Mouse (Mus musculus): ENCODE data around the gene Gpr153. TPM values are rescaled to one million over a fixed set of nuclear protein-coding genes. Genes with fewer than 3 reads are reported as not detected.

Gpr153 gene
- polyA plus RNA-seq, 1 experiment = not detected

DNA sequence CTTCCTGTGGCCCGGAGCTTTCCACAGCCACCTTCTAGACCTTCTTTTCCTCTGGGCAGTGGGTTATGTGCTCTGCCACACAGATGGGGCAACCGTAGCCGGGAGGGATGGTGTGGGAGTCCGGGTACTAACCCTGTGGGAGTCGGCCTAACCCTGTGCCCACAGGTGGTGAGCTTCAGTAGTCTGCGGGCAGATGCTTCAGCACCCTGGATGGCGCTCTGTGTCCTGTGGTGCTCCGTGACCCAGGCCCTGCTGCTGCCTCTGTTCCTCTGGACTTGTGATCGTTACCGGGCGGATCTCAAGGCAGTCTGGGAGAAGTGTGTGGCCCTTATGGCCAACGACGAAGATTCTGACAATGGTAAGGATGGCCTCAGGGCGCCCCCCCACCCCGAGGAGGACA lies 7.6 kb downstream of the Gpr153 start:
- no peak for TF ChIP-seq POLR2A (IDR thresholded peaks at IDR 0.05; ENCODE audit: insufficient read depth, low read depth, low read length)
- no peak for TF ChIP-seq CTCF (IDR thresholded peaks at IDR 0.05; ENCODE audit: insufficient read depth, low read depth, low read length)

DNA sequence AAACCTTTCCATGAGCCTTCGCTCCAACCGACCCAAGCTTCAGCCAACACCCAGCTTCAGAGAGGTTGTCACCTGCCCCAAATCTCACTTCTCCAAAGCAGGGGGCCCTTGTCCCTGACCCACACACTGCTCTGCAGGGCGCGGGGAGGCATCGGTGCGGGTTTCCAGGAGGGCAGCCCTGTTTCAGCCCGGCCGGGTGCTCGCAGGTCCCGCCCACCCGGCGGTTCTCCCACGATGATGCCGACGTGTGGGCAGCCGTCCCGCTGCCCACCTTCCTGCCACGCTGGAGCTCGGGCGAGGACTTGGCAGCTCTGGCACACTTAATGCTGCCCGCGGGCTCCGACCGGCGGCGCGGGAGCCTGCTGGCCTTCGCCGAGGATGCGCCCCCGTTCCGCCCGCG lies 8.7 kb downstream of the Gpr153 start:
- H3K4me1 ChIP-seq (ENCODE audit: control insufficient read depth, insufficient read depth, low read length) = peaks cover 47% of the 10 kb centered on the region
- H3K27ac ChIP-seq (ENCODE audit: insufficient read depth, low read depth, low read length) = no peak overlapping the region
- TF ChIP-seq POLR2A (IDR thresholded peaks at IDR 0.05; ENCODE audit: insufficient read depth, low read depth, low read length) (no peak), CTCF (IDR thresholded peaks at IDR 0.05; ENCODE audit: insufficient read depth, low read depth, low read length) (no peak)
- H3K4me3 ChIP-seq (ENCODE audit: insufficient read depth, low read depth, low read length) = peak overlapping the region; percentile 30
- WGBS = 17% methylated on average over 34 of the region's 34 CpGs

More for the DNA sequence above, 7.6 kb downstream of the Gpr153 start:
- Histone ChIP-seq H3K4me1 (ENCODE audit: control insufficient read depth, insufficient read depth, low read length) (peaks cover 40% of the 10 kb centered on the region), H3K4me3 (ENCODE audit: insufficient read depth, low read depth, low read length) (no peak overlapping the region), H3K27ac (ENCODE audit: insufficient read depth, low read depth, low read length) (no peak overlapping the region)
- WGBS = 75% methylated on average over 15 of the region's 15 CpGs

DNA sequence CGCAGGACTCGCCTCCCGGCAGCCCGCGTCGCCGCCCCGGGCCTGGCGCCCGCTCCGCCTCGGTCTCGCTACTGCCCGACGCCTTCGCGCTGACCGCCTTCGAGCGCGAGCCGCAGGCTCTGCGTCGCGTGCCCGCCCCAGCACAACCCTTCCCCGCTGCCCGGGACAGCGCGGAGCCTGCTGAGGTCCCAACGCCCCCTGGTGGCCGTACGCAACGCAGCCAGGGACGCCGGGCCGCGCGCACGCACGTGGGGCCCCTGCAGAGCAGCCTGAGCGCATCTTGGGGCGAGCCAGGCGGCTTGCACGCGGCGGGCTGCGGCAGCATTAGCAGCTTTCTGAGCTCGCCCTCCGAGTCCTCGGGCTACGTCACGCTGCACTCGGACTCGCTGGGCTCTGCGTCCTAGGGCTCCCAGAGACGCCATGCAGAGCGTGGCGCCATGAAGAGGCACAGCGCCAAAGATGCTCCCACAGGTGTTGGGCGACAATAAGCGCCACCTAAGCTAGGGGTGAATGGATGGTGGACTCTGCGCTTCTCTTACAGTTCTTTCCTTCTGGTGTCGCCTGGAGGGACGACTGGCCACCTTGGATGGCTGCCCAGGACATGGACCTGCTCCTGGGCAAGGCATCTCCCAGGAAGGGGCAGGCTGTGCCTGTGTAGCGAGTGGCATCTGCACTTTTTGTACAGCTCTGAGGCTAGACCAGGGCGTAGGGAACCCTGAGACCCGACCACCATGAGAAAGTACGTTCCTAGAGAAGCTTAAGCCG lies 9.3 kb downstream of the Gpr153 start:
- WGBS = 10% methylated on average over 70 of the region's 70 CpGs
- H3K4me3 ChIP-seq (ENCODE audit: insufficient read depth, low read depth, low read length) = peak overlapping the region; percentile 30
- TF ChIP-seq POLR2A (IDR thresholded peaks at IDR 0.05; ENCODE audit: insufficient read depth, low read depth, low read length) (no peak), CTCF (IDR thresholded peaks at IDR 0.05; ENCODE audit: insufficient read depth, low read depth, low read length) (peak; percentile 84)
- H3K27ac ChIP-seq (ENCODE audit: insufficient read depth, low read depth, low read length) = no peak overlapping the region
- peaks cover 47% of the 10 kb centered on the region for H3K4me1 ChIP-seq (ENCODE audit: control insufficient read depth, insufficient read depth, low read length)

GRCm38 (mm10) chr4:152285505-152285904 lies 11.5 kb downstream of the Gpr153 start:
- H3K4me1 ChIP-seq (ENCODE audit: control insufficient read depth, insufficient read depth, low read length) = peaks cover 40% of the 10 kb centered on the region
- WGBS = 7% methylated on average over 10 of the region's 10 CpGs
- peak; percentile 72 for TF ChIP-seq CTCF (IDR thresholded peaks at IDR 0.05; ENCODE audit: insufficient read depth, low read depth, low read length)
- no peak for TF ChIP-seq POLR2A (IDR thresholded peaks at IDR 0.05; ENCODE audit: insufficient read depth, low read depth, low read length)
- H3K27ac ChIP-seq (ENCODE audit: insufficient read depth, low read depth, low read length) = no peak overlapping the region
- H3K4me3 ChIP-seq (ENCODE audit: insufficient read depth, low read depth, low read length) = no peak overlapping the region

GRCm38 (mm10) chr4:152286183-152286582 lies 12.2 kb downstream of the Gpr153 start:
- TF ChIP-seq CTCF (IDR thresholded peaks at IDR 0.05; ENCODE audit: insufficient read depth, low read depth, low read length) = no peak; the same call in 1 of the 2 replicates
- TF ChIP-seq POLR2A (IDR thresholded peaks at IDR 0.05; ENCODE audit: insufficient read depth, low read depth, low read length) = 0 out of 2 replicates have a peak, but pooled peaks have one; percentile 47
- WGBS = 2% methylated on average over 32 of the region's 32 CpGs
- peaks cover 47% of the 10 kb centered on the region for H3K4me1 ChIP-seq (ENCODE audit: control insufficient read depth, insufficient read depth, low read length)
- no peak overlapping the region for H3K27ac ChIP-seq (ENCODE audit: insufficient read depth, low read depth, low read length)
- peak overlapping the region; percentile 46 for H3K4me3 ChIP-seq (ENCODE audit: insufficient read depth, low read depth, low read length)

DNA sequence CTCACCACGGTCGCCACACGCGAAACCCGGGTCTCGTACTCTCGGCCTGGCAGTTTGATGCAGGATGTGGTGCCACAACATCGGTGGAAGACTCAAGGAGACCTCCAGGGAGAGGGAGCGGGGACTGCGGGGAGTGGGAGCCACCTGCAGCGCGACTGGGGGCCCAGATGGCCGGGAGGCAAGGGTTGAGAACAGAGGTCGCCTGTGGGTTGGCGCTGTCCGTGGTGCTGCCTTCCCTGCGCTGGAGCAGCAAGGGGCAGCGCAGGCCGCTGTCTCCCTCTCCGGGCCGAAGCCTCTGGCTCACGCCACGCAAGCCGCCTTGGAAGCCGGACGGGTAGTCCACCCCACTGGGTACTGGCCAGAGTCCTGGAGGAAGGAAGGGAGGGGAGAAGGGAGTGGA lies 12.9 kb downstream of the Gpr153 start:
- TF ChIP-seq CTCF (IDR thresholded peaks at IDR 0.05; ENCODE audit: insufficient read depth, low read depth, low read length) = no peak
- no peak for TF ChIP-seq POLR2A (IDR thresholded peaks at IDR 0.05; ENCODE audit: insufficient read depth, low read depth, low read length)
- 27% methylated on average over 26 of the region's 26 CpGs for WGBS
- peaks cover 54% of the 10 kb centered on the region for H3K4me1 ChIP-seq (ENCODE audit: control insufficient read depth, insufficient read depth, low read length)
- H3K27ac ChIP-seq (ENCODE audit: insufficient read depth, low read depth, low read length) = no peak overlapping the region
- H3K4me3 ChIP-seq (ENCODE audit: insufficient read depth, low read depth, low read length) = no peak overlapping the region

DNA sequence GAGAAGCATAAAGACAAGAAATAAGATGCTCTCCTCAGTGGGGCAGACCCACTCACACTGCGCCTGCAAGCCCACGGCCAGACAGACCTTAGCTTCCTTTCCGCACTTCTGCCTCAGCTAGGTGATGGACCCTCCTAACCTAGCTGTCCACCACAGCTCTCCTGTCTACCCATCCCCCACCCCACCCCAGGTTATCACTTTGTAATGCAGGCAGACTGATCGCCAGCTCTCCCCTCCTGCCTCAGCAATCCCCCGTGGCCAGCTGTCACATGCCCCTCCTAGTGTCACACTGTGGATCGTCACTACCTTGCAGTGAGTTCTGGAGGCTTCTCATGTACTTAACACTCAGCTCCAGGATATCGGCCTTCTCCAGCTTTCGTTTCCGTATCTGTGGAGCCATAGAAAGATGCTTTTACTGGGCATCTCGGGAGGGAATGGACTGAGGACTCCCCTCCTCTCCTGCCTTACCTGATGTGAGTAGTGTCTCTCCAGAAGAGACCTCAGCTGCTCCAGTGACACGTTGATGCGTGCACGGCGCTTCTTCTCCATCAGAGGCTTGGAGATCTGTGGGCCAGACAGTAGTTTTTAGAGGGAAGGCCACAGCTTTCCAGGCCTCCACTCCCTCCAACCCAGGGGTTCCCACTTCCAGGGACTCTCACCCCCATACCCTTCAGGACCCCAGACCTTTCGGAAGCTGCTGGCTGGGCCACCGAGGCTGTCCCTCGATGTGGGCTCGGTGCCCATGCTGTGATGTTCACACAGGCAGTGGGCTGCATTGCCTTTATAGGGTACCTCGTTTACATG lies 13.5 kb downstream of the Gpr153 start:
- no peak overlapping the region for H3K4me3 ChIP-seq (ENCODE audit: insufficient read depth, low read depth, low read length)
- no peak overlapping the region for H3K27ac ChIP-seq (ENCODE audit: insufficient read depth, low read depth, low read length)
- TF ChIP-seq POLR2A (IDR thresholded peaks at IDR 0.05; ENCODE audit: insufficient read depth, low read depth, low read length) (no peak), CTCF (IDR thresholded peaks at IDR 0.05; ENCODE audit: insufficient read depth, low read depth, low read length) (no peak)
- peaks cover 56% of the 10 kb centered on the region for H3K4me1 ChIP-seq (ENCODE audit: control insufficient read depth, insufficient read depth, low read length)
- WGBS = 57% methylated on average over 19 of the region's 19 CpGs

GRCm38 (mm10) chr4:152288398-152288945 lies 14.4 kb downstream of the Gpr153 start:
- 78% methylated on average over 18 of the region's 18 CpGs for WGBS
- Histone ChIP-seq H3K27ac (ENCODE audit: insufficient read depth, low read depth, low read length) (no peak overlapping the region), H3K4me1 (ENCODE audit: control insufficient read depth, insufficient read depth, low read length) (peaks cover 56% of the 10 kb centered on the region), H3K4me3 (ENCODE audit: insufficient read depth, low read depth, low read length) (no peak overlapping the region)
- TF ChIP-seq POLR2A (IDR thresholded peaks at IDR 0.05; ENCODE audit: insufficient read depth, low read depth, low read length) (no peak), CTCF (IDR thresholded peaks at IDR 0.05; ENCODE audit: insufficient read depth, low read depth, low read length) (no peak)

DNA sequence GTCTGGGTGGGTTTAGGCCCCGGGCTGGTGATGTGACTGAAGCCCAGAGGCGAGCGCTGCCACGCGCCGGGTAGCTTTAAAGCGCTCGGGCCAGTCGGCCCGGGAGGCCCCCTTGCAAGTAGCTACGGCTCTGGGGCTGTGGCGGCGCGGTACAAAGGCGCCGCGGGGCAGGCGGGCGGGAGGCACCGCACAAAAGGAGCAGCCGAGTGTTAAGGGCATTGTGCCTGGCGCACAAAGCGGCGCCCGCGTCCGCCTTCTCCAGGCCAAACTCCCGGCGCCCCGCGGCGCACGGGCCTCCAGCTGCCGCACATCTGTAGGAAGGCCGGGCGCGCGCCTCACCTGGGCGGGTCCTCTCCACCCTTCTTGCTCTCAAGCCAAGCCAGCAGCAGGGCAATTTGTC lies 16.4 kb downstream of the Gpr153 start:
- Histone ChIP-seq H3K4me1 (ENCODE audit: control insufficient read depth, insufficient read depth, low read length) (peaks cover 55% of the 10 kb centered on the region), H3K4me3 (ENCODE audit: insufficient read depth, low read depth, low read length) (peak overlapping the region; percentile 4), H3K27ac (ENCODE audit: insufficient read depth, low read depth, low read length) (no peak overlapping the region)
- 2% methylated on average over 39 of the region's 39 CpGs for WGBS
- TF ChIP-seq CTCF (IDR thresholded peaks at IDR 0.05; ENCODE audit: insufficient read depth, low read depth, low read length) (no peak), POLR2A (IDR thresholded peaks at IDR 0.05; ENCODE audit: insufficient read depth, low read depth, low read length) (no peak)

Data from olfactory bulb, adult 2 months (tissue).